Mouse (Mus musculus) 3T3-L1 (cell line): ENCODE measurements around the gene Zc2hc1b.

ENCODE experiments used
- DNase-seq: peaks from one replicate; pipeline ENCODE4 v3.0.0-alpha.2; 2015; ENCODE audit warnings: low read depth, low spot score

Gene Zc2hc1b

GRCm38 (mm10) chr10:13172798-13173221, 5.0 kb downstream of the Zc2hc1b start:
- DNase-seq: no peak

GRCm38 (mm10) chr10:13171461-13171860, 6.4 kb downstream of the Zc2hc1b start:
- no peak for DNase-seq

GRCm38 (mm10) chr10:13170739-13171448, 6.9 kb downstream of the Zc2hc1b start:
- DNase-seq: peak; percentile 35

GRCm38 (mm10) chr10:13168461-13168860, 9.4 kb downstream of the Zc2hc1b start:
- no peak for DNase-seq

GRCm38 (mm10) chr10:13162031-13162430, 15.8 kb downstream of the Zc2hc1b start:
- no peak for DNase-seq

- no peak for DNase-seq
Measured at GRCm38 (mm10) chr10:13160913-13161312, 16.9 kb downstream of the Zc2hc1b start.

GRCm38 (mm10) chr10:13155377-13155776, 22.4 kb downstream of the Zc2hc1b start:
- DNase-seq: no peak

GRCm38 (mm10) chr10:13152811-13153364, 24.9 kb downstream of the Zc2hc1b start:
- DNase-seq: no peak

GRCm38 (mm10) chr10:13151353-13151752, 26.5 kb downstream of the Zc2hc1b start:
- no peak for DNase-seq

GRCm38 (mm10) chr10:13150435-13150834, 27.4 kb downstream of the Zc2hc1b start:
- DNase-seq: no peak

- DNase-seq: no peak
Measured at GRCm38 (mm10) chr10:13140434-13140833, 37.4 kb downstream of the Zc2hc1b start.

- DNase-seq: no peak
Measured at GRCm38 (mm10) chr10:13137906-13138305, 39.9 kb downstream of the Zc2hc1b start.

- DNase-seq: no peak
Measured at GRCm38 (mm10) chr10:13135751-13136150, 42.1 kb downstream of the Zc2hc1b start.

- DNase-seq: no peak
Measured at GRCm38 (mm10) chr10:13135276-13135675, 42.5 kb downstream of the Zc2hc1b start.

GRCm38 (mm10) chr10:13133850-13134249, 44.0 kb downstream of the Zc2hc1b start:
- no peak for DNase-seq

GRCm38 (mm10) chr10:13127946-13128345, 49.9 kb downstream of the Zc2hc1b start:
- DNase-seq: no peak

- DNase-seq: no peak
Measured at GRCm38 (mm10) chr10:13127335-13127734, 50.5 kb downstream of the Zc2hc1b start.

- no peak for DNase-seq
Measured at GRCm38 (mm10) chr10:13125811-13126210, 52.0 kb downstream of the Zc2hc1b start.

GRCm38 (mm10) chr10:13119300-13119699, 58.5 kb downstream of the Zc2hc1b start:
- DNase-seq: no peak

GRCm38 (mm10) chr10:13118770-13119102, 59.1 kb downstream of the Zc2hc1b start:
- no peak for DNase-seq

- DNase-seq: no peak
Measured at GRCm38 (mm10) chr10:13118024-13118769, 59.6 kb downstream of the Zc2hc1b start.

GRCm38 (mm10) chr10:13116706-13117665, 60.8 kb downstream of the Zc2hc1b start:
- DNase-seq: no peak
